Mouse (Mus musculus): Measurements from ENCODE around the gene Ccdc162. TPM values are rescaled to one million over a fixed set of nuclear protein-coding genes. Genes with fewer than 3 reads are reported as not detected.

Ccdc162 gene
- total and polyA plus RNA-seq, 2 experiments from 2014 or later = 0.64 to 2.4 TPM

DNA sequence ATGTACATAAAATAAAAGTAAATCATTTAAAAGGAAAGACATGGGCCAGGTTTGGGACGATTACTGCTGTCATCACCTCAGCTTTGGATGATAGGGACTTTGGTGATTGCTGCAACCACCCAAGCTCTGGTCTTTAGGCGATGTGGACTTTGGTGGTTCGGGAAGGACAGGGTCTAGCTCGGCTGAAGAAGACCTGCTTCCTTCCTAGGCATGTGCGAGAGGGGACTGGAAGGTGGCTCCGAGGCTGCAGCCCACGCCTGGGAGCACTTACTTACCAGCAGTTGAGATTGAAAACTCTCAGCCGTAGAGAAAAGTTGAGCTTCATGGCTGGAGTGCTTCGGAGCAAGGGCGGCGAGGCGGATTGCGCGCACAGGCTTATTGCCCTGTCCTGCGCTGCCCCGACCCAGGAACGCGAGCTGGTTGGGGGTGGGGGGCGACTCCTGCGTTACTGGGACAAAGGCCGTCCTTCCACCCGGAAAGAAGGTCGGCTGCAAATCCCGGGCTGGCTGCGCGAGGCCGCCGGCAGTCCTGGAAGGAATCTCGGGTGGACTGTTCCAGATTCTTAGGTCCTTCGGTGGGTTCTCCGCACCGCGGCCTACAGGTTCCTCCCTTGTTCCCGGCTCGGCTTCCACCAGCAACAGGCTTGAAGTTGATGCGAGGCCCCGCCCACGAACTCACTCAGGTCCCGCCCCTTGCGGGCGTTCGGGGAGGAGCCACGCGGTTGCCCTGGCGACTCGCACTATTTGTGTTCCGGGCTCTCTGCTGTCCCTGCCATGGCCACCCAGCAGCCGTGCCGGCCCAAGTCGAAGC is 226.5 kb downstream of the Ccdc162 start, which contains the start of the genes Smpd2 and Ppil6:
Smpd2 (minus strand) TSS at position 662 of the 810 bp plus-strand sequence.
Ppil6 (plus strand) TSS at position 732 of the 810 bp plus-strand sequence.
- H3K27me3 ChIP-seq (ENCODE audit: insufficient read depth, low read length) = no peaks in the 10 kb centered on the region
- peak within 1 kb of the TSS; percentile 81 for H3K9ac ChIP-seq (replicated peaks; ENCODE audit: low read length, poor library complexity, severe bottlenecking)
- peak within 1 kb of the TSS; percentile 51; the same call in 1 of the 2 replicates for H3K27ac ChIP-seq (ENCODE audit: low read depth, low read length)
- no peaks in the 10 kb centered on the region for H3K9me3 ChIP-seq (ENCODE audit: low read length)
- H3K4me3 ChIP-seq (ENCODE audit: low read depth, low read length) = peak within 1 kb of the TSS; percentile 76
- 1% methylated on average over 50 of the region's 50 CpGs for WGBS
- H3K4me2 ChIP-seq (ENCODE audit: low read depth, low read length, poor library complexity, severe bottlenecking) = peak within 1 kb of the TSS; percentile 92
- peak; percentile 95 for DNase-seq (ENCODE audit: low spot score)
- TF ChIP-seq CTCF (IDR thresholded peaks at IDR 0.05) = peak; percentile 9; the same call in 1 of the 2 replicates
- ATAC-seq (ENCODE audit: low FRiP score) = peak; percentile 92
- H3K36me3 ChIP-seq (ENCODE audit: insufficient read depth, low read length) = peaks cover 12% of the 10 kb centered on the region; the same call in 1 of the 2 replicates
- no peaks in the 10 kb centered on the region; the same call in none of the 2 replicates for H3K4me1 ChIP-seq (ENCODE audit: insufficient read depth, low read length)

- peak overlapping the region; percentile 92 for H3K4me2 ChIP-seq (ENCODE audit: low read depth, low read length, poor library complexity, severe bottlenecking)
- peaks cover 13% of the 10 kb centered on the region; the same call in 1 of the 2 replicates for H3K36me3 ChIP-seq (ENCODE audit: insufficient read depth, low read length)
- H3K4me3 ChIP-seq (ENCODE audit: low read depth, low read length) = peak overlapping the region; percentile 76
- 41% methylated on average over 8 of the region's 8 CpGs for WGBS
- H3K9me3 ChIP-seq (ENCODE audit: low read length) = no peaks in the 10 kb centered on the region
- peak overlapping the region; percentile 81 for H3K9ac ChIP-seq (replicated peaks; ENCODE audit: low read length, poor library complexity, severe bottlenecking)
- no peaks in the 10 kb centered on the region; the same call in none of the 2 replicates for H3K4me1 ChIP-seq (ENCODE audit: insufficient read depth, low read length)
- H3K27me3 ChIP-seq (ENCODE audit: insufficient read depth, low read length) = no peaks in the 10 kb centered on the region
- no peak for DNase-seq (ENCODE audit: low spot score)
- ATAC-seq (ENCODE audit: low FRiP score) = no peak; the same call in 1 of the 2 replicates
- TF ChIP-seq CTCF (IDR thresholded peaks at IDR 0.05) = peak; percentile 3; the same call in 1 of the 2 replicates
- H3K27ac ChIP-seq (ENCODE audit: low read depth, low read length) = no peak overlapping the region
Measured at GRCm38 (mm10) chr10:41489294-41489693, 227.1 kb downstream of the Ccdc162 start.

GRCm38 (mm10) chr10:41488877-41489276 is 227.6 kb downstream of the Ccdc162 start:
- Histone ChIP-seq H3K27ac (ENCODE audit: low read depth, low read length) (no peak overlapping the region), H3K9ac (replicated peaks; ENCODE audit: low read length, poor library complexity, severe bottlenecking) (0 out of 2 replicates have a peak overlapping the region, but pooled peaks have one; percentile 81), H3K9me3 (ENCODE audit: low read length) (no peaks in the 10 kb centered on the region), H3K36me3 (ENCODE audit: insufficient read depth, low read length) (peaks cover 17% of the 10 kb centered on the region; the same call in 1 of the 2 replicates), H3K27me3 (ENCODE audit: insufficient read depth, low read length) (no peaks in the 10 kb centered on the region), H3K4me3 (ENCODE audit: low read depth, low read length) (peak overlapping the region; percentile 76; the same call in 1 of the 2 replicates), H3K4me1 (ENCODE audit: insufficient read depth, low read length) (no peaks in the 10 kb centered on the region; the same call in none of the 2 replicates), H3K4me2 (ENCODE audit: low read depth, low read length, poor library complexity, severe bottlenecking) (peak overlapping the region; percentile 92)
- no peak for TF ChIP-seq CTCF (IDR thresholded peaks at IDR 0.05)
- DNase-seq (ENCODE audit: low spot score) = no peak
- no peak for ATAC-seq (ENCODE audit: low FRiP score)
- WGBS = 43% methylated on average over 7 of the region's 7 CpGs

Small RNA genes within 50 kb of the gene (microRNA-seq; reads per million reads assigned to microRNA genes)
- not detected for gene Mir3473b (ENCODE audit: borderline number of aligned reads)

Other genes starting within 250 kb of the Ccdc162 start
- gene Mical1, start 240.3 kb downstream of the Ccdc162 start, total RNA-seq (2014; rRNA removed) = 24.1 and 24.6 TPM in 2 replicates
- gene Mical1, start 240.3 kb downstream of the Ccdc162 start, polyA plus RNA-seq (2015; fragmentation: Nextera tagmentation; extraction: Ambion mirVana) = 18.7 and 21.2 TPM in 2 replicates
- gene Smpd2, start 226.3 kb downstream of the Ccdc162 start, total RNA-seq (2014; rRNA removed) = 34.4 and 36.9 TPM in 2 replicates
- gene Smpd2, start 226.3 kb downstream of the Ccdc162 start, polyA plus RNA-seq (2015; fragmentation: Nextera tagmentation; extraction: Ambion mirVana) = 43.5 and 44.0 TPM in 2 replicates
- 1.8 and 2.3 TPM in 2 replicates for gene Ppil6, start 226.2 kb downstream of the Ccdc162 start, total RNA-seq (2014; rRNA removed)
- 4.7 and 5.3 TPM in 2 replicates for gene Ppil6, start 226.2 kb downstream of the Ccdc162 start, polyA plus RNA-seq (2015; fragmentation: Nextera tagmentation; extraction: Ambion mirVana)
- gene Cd164, start 197.2 kb downstream of the Ccdc162 start, total RNA-seq (2014; rRNA removed) = 29.3 and 31.2 TPM in 2 replicates
- 44.5 and 48.2 TPM in 2 replicates for gene Cd164, start 197.2 kb downstream of the Ccdc162 start, polyA plus RNA-seq (2015; fragmentation: Nextera tagmentation; extraction: Ambion mirVana)
- 9.0 and 13.7 TPM in 2 replicates for gene Cep57l1, start 93.2 kb upstream of the Ccdc162 start, total RNA-seq (2014; rRNA removed)
- 8.1 and 8.4 TPM in 2 replicates for gene Cep57l1, start 93.2 kb upstream of the Ccdc162 start, polyA plus RNA-seq (2015; fragmentation: Nextera tagmentation; extraction: Ambion mirVana)
- gene Sesn1, start 93.3 kb upstream of the Ccdc162 start, total RNA-seq (2014; rRNA removed) = 38.4 and 42.5 TPM in 2 replicates
- gene Sesn1, start 93.3 kb upstream of the Ccdc162 start, polyA plus RNA-seq (2015; fragmentation: Nextera tagmentation; extraction: Ambion mirVana) = 30.6 and 31.3 TPM in 2 replicates

Measured in midbrain, postnatal 0 days (tissue).